Mouse (Mus musculus) lung, postnatal 0 days (tissue): Measurements from ENCODE around the gene Rcsd1.

Experiments
- CTCF ChIP-seq: IDR thresholded peaks from 2 replicates; pipeline ENCODE4 v1.5.1; 2016; ENCODE audit warnings: antibody characterized with exemption, mild to moderate bottlenecking
- EP300 ChIP-seq: IDR thresholded peaks from 2 replicates; pipeline ENCODE4 v1.6.1; 2016; ENCODE audit warnings: antibody characterized with exemption, mild to moderate bottlenecking, control low read depth

DNA sequence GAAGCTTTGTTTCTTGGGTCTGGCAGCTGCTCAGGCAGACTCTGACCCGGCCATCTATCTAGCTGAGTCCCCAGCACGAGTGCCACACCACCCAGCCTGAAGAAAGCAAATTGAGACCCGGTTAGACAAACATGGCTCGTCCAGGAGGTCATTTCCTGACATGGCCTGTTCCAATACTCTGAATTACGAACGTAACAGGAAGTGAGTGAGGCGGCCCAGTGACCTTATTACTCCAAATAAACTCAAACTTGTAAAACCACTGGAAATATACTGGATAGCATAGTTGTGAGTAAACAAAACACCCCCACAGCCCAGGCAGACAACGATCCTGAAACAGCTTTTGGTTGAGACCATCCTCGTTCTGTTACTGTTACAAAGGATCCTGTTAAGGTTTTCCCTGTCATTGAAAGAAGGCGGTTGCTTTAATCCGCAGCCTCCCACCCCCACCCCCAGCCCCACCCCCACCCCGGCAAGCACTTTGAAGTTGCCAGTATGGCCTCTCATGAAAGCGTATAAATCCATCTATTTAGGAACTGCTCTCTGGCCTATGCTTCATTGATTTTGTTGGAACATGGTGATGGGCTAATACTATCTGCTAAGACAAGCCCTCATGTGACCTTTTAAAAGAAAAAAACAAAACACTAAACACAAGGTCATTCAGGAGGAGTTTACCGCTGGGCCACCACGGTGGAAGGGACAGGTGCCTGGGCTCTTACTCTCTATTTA, 92.2 kb downstream of the Rcsd1 start:
- TF ChIP-seq EP300 (peak; percentile 43; the same call in 1 of the 2 replicates), CTCF (no peak)
